Mouse (Mus musculus) gastrocnemius, adult 18-20 months (tissue): ENCODE data around the gene Tk1. TPM values are rescaled to one million over a fixed set of nuclear protein-coding genes. Genes with fewer than 3 reads are reported as not detected.
"Not testable (repeated sequence)": the region's sequence is repeated elsewhere in the genome, so short reads cannot be mapped to it uniquely, and the experiment has no call there.

Experiments
- DNase-seq: peaks from one replicate; pipeline ENCODE4 v3.0.0; 2021; ENCODE audit warnings: low spot score
- total RNA-seq, 2 experiments: library from RNA; stranded (reverse); gene quantifications; 2 replicates each; pipeline ENCODE4 v1.2.3; 2021

Tk1 gene
- total RNA-seq, 2 experiments from 2014 or later, result 3.0 to 4.7 TPM

DNA sequence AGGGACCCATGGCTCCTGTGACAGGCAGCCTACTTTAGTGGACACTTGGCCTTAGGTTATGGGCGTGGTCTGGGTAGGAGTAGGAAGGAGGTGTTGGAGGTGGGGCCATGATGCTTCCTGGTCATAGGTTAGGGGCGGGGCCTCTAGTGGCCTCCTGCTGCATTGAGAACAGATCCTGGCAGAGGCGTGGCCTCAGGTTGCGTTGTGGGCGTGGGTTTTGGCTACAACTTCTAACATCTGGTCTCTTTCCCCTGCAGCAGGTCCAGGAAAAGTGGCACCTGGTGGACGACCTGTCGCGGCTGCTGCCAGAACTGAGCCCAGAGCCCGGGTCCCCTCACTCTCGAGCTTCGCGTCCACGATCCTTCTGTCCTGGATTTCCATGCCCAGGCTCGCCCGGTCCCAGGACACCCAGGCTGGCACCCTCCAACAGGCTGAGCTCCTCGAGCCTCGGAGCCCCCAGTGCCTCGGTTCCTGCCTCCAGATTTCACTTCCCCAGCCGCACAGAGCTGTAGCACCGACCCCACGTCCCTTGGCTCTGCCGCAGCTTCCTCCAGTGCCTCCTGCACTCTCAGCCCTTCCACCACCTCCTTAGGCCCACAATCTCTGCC, 33.5 kb downstream of the Tk1 start:
- no peak for DNase-seq

GRCm38 (mm10) chr11:117791441-117791761, 34.5 kb downstream of the Tk1 start:
- no peak for DNase-seq

- DNase-seq, result no peak
Observed at GRCm38 (mm10) chr11:117790703-117791440, 35.0 kb downstream of the Tk1 start.

GRCm38 (mm10) chr11:117790286-117790685, 35.6 kb downstream of the Tk1 start:
- peak; percentile 80 for DNase-seq

GRCm38 (mm10) chr11:117788481-117788880, 37.4 kb downstream of the Tk1 start:
- DNase-seq, result not testable (repeated sequence)

GRCm38 (mm10) chr11:117786294-117786693, 39.6 kb downstream of the Tk1 start:
- peak; percentile 60 for DNase-seq

GRCm38 (mm10) chr11:117783683-117784309, 42.1 kb downstream of the Tk1 start:
- DNase-seq, result no peak

DNA sequence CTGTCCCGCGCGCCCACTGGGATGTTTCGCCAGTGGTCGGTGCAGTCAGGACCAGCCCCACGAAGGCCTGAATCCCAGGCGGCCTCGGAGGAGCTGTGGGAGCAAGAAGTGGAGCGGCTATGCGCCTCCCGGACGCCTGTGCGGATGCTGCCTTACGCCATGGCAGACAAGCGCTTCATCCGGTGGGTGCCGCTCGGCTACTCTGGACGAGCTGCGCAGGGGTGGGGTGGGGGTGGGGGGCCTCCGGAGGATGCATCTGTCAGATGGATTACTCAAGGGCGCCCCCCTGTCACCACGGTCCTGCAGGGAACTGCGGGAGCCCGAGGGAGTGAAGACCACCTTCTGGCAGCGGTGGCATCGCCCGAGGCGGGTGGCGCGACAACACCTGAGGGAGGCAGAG, 42.8 kb downstream of the Tk1 start:
- no peak for DNase-seq

GRCm38 (mm10) chr11:117782705-117783034, 43.2 kb downstream of the Tk1 start:
- no peak for DNase-seq

- DNase-seq, result no peak
Observed at GRCm38 (mm10) chr11:117781993-117782704, 43.7 kb downstream of the Tk1 start, which contains the start of the genes Tmc8 and Tmc6. Gene Tmc8, plus strand, starts transcription at chr11:117782076. Gene Tmc6, minus strand, starts transcription at chr11:117782198.

- peak; percentile 71 for DNase-seq
Observed at GRCm38 (mm10) chr11:117781199-117781821, 44.6 kb downstream of the Tk1 start.

DNA sequence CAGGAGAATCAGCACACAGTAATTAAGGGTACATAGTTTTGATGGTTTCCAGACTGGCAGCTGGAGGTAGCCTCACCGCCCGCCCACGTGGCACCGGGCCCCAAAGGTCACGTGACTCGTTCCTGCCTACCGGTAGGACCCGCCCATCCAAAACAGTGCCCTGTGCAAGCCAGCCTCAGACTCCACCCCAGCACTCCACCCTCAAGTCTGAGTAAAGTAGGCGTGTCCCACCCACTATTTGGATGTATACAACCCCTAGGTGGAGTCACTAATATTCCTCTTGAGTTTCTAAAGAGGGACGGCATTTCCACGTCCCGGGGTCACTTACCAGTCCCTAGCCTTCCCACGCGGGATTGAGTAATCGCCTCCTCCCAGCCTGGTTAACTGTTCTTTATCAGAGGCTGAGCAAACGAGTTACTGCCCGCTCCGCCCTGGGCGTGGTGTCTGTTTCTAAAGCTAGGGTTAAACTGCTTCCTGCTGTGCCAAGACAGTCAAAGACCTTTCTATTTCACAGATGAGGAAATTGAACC, 45.2 kb downstream of the Tk1 start:
- DNase-seq, result peak; percentile 81

GRCm38 (mm10) chr11:117780199-117780515, 45.7 kb downstream of the Tk1 start:
- DNase-seq, result no peak

- DNase-seq, result peak; percentile 68
Observed at GRCm38 (mm10) chr11:117779434-117780198, 46.3 kb downstream of the Tk1 start.

- DNase-seq, result no peak
Observed at GRCm38 (mm10) chr11:117778851-117779433, 47.0 kb downstream of the Tk1 start.

- DNase-seq, result no peak
Observed at GRCm38 (mm10) chr11:117778031-117778430, 47.9 kb downstream of the Tk1 start.

DNA sequence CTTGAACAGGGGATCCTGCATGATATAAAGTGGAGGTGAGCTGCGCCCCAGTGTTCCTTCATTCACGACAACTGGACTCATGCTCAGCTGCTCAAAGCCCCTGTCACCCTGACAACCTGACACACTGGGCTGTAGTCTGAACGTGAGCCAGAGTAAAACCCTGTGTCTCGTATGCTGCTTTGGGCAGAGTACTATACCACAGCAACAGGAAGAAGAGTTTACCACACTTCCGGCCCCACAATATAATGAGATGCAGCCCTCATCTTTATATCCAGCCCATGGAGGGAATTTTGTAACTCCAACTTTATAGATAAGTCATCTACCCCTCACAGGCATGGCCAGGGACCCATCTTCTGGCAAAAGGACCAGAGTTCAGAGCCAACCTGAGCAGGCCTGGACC, 48.8 kb downstream of the Tk1 start:
- DNase-seq, result no peak

DNA sequence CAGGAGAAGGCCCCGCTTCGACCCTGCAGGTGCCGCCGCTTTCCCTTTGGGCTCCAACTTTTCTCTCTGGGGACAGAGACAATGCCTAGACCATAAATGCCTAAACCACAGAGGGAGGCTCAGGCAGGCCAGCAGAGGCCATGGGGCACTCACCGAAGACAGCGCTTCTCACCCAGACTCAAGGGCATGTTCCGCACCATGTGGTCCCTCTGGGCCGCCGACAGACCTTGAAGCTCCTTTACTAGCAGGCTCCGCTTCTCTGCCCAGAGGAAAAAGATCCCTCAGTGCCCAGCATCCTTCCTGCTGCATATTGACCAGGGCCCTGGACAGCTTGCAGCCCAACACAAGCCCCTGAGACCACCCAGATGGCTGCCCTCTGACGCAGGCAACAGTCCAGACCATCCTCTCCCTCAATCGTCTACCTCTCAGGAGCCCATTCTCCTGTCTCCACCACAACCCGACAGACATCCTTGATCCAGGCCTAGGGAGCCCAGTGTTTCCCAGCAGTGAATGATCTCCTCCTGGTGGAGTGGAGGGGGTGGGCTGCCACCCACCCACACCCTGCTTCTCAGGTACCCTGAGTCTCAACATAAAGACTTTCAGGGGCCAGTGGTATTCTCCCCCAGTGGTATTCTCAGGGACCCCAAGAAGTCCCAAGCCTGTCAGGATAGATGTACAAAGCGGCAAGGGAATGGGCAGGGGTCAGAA, 49.7 kb downstream of the Tk1 start:
- no peak for DNase-seq

GRCm38 (mm10) chr11:117775540-117775939, 50.4 kb downstream of the Tk1 start:
- no peak for DNase-seq

GRCm38 (mm10) chr11:117774925-117775324, 51.0 kb downstream of the Tk1 start:
- no peak for DNase-seq
